In genomic region chr9:25042162-25043111, GRCm38 (mm10) we compare ENCODE assay signal across 21 mouse cellular contexts. TPM values are rescaled to one million over a fixed set of nuclear protein-coding genes. Genes with fewer than 3 reads are reported as not detected.
DNase-seq lines count a peak whose midpoint lies in the region; ATAC-seq and TF ChIP-seq lines count a peak whose summit lies in the region.
"Had no signal": no experiment of that assay in that cellular context is flagged by ENCODE, and none has a peak within 500 bp of the region (broad histone marks: within the 10 kb centered on the region; RNA-seq: fewer than 3 reads in every experiment).

No protein-coding gene starts in this region.

- H3K4me2 ChIP-seq in neural tube, embryonic 12.5 days (replicated peaks), result no peak overlapping the region
- H3K4me2 ChIP-seq in stomach, postnatal 0 days (replicated peaks; ENCODE audit: low read depth), result no peak overlapping the region
- H3K4me2 ChIP-seq: forebrain, embryonic 15.5 days; heart, embryonic 15.5 days; liver, embryonic 13.5 days; lung, embryonic 15.5 days; midbrain, embryonic 13.5 days had no signal

- H3K27me3 ChIP-seq in neural tube, embryonic 12.5 days (replicated peaks), result no peaks in the 10 kb centered on the region
- no peaks in the 10 kb centered on the region for H3K27me3 ChIP-seq in stomach, postnatal 0 days (ENCODE audit: control insufficient read depth, insufficient read depth, low read length)
- H3K27me3 ChIP-seq: forebrain, embryonic 15.5 days; heart, embryonic 15.5 days; liver, embryonic 13.5 days; lung, embryonic 15.5 days; midbrain, embryonic 13.5 days had no signal

- H3K9ac ChIP-seq in neural tube, embryonic 12.5 days, result no peak overlapping the region
- H3K9ac ChIP-seq in stomach, postnatal 0 days (ENCODE audit: low read length), result no peak overlapping the region
- H3K9ac ChIP-seq: forebrain, embryonic 15.5 days; heart, embryonic 15.5 days; liver, embryonic 13.5 days; lung, embryonic 15.5 days; midbrain, embryonic 13.5 days had no signal

- H3K4me1 ChIP-seq in neural tube, embryonic 12.5 days, result no peaks in the 10 kb centered on the region
- H3K4me1 ChIP-seq in stomach, postnatal 0 days (replicated peaks; ENCODE audit: control insufficient read depth, insufficient read depth), result no peaks in the 10 kb centered on the region
- H3K4me1 ChIP-seq: forebrain, embryonic 15.5 days; hindbrain, embryonic 10.5 days; liver, embryonic 13.5 days; lung, embryonic 15.5 days; midbrain, embryonic 13.5 days had no signal

- H3K27ac ChIP-seq in neural tube, embryonic 12.5 days, result no peak overlapping the region
- no peak overlapping the region for H3K27ac ChIP-seq in stomach, postnatal 0 days (replicated peaks)
- H3K27ac ChIP-seq: forebrain, embryonic 15.5 days; heart, embryonic 15.5 days; hindbrain, embryonic 10.5 days; liver, embryonic 13.5 days; lung, embryonic 15.5 days; midbrain, embryonic 13.5 days had no signal

- ATAC-seq in neural tube, embryonic 12.5 days (ENCODE audit: low FRiP score, low read depth), result peak; percentile 58
- no peak for ATAC-seq in stomach, postnatal 0 days (ENCODE audit: low FRiP score, low TSS enrichment)
- ATAC-seq: forebrain, embryonic 15.5 days had no signal

- TF ChIP-seq EP300 in stomach, postnatal 0 days (optimal IDR thresholded peaks at IDR 0.05), result no peak

- no peaks in the 10 kb centered on the region for H3K9me3 ChIP-seq in neural tube, embryonic 12.5 days
- H3K9me3 ChIP-seq in stomach, postnatal 0 days (ENCODE audit: control insufficient read depth, low read length), result no peaks in the 10 kb centered on the region
- H3K9me3 ChIP-seq: forebrain, embryonic 15.5 days; G1E; heart, embryonic 15.5 days; hindbrain, embryonic 10.5 days; liver, embryonic 13.5 days; lung, embryonic 15.5 days; midbrain, embryonic 13.5 days had no signal

- 61% methylated on average over 15 of the region's 15 CpGs for WGBS in neural tube, embryonic 12.5 days
- WGBS in stomach, postnatal 0 days, result 67% methylated on average over 15 of the region's 15 CpGs

- DNase-seq in adrenal gland, adult 2 months, result peak; percentile 45
- DNase-seq in adrenal gland, postnatal 10 days, result no peak
- no peak for DNase-seq in neural tube, embryonic 10.5 days (ENCODE audit: extremely low spot score, low spot score)
- DNase-seq in brain, embryonic 14.5 days (ENCODE audit: low read depth), result peak; percentile 36
- DNase-seq in thymus, postnatal 0 days (ENCODE audit: low spot score), result no peak
- no peak for DNase-seq in gastrocnemius, postnatal 14 days
- no peak for DNase-seq in stomach, postnatal 0 days (ENCODE audit: low spot score)
- DNase-seq: liver, embryonic 13.5 days had no signal

- H3K4me3 ChIP-seq in neural tube, embryonic 12.5 days, result no peak overlapping the region
- no peak overlapping the region for H3K4me3 ChIP-seq in stomach, postnatal 0 days (ENCODE audit: low read depth, low read length)
- H3K4me3 ChIP-seq: forebrain, embryonic 15.5 days; heart, embryonic 15.5 days; hindbrain, embryonic 10.5 days; liver, embryonic 13.5 days; lung, embryonic 15.5 days; midbrain, embryonic 13.5 days had no signal

- intact Hi-C loops in gastrocnemius, postnatal 14 days (cut with DNase I; ENCODE audit: low total_unique reads), result no loop called here

- no peak for TF ChIP-seq POLR2A in brain, embryonic 14.5 days (IDR thresholded peaks at IDR 0.05; ENCODE audit: borderline replicate concordance, extremely low read depth, insufficient read depth, insufficient read length, poor library complexity, severe bottlenecking)

- no peak for TF ChIP-seq CTCF in brain, embryonic 14.5 days (IDR thresholded peaks at IDR 0.05; ENCODE audit: borderline replicate concordance, extremely low read depth, insufficient read depth, insufficient read length)
- TF ChIP-seq CTCF in stomach, postnatal 0 days (IDR thresholded peaks at IDR 0.05; ENCODE audit: low read depth), result no peak

- H3K36me3 ChIP-seq in neural tube, embryonic 12.5 days, result no peaks in the 10 kb centered on the region
- H3K36me3 ChIP-seq in stomach, postnatal 0 days (ENCODE audit: control insufficient read depth, insufficient read depth, low read length), result no peaks in the 10 kb centered on the region
- H3K36me3 ChIP-seq: forebrain, embryonic 15.5 days; G1E; heart, embryonic 15.5 days; hindbrain, embryonic 10.5 days; liver, embryonic 13.5 days; lung, embryonic 15.5 days; midbrain, embryonic 13.5 days had no signal

RNA-seq across cellular contexts. Expression of gene Gm10181, which starts 46.8 kb away (rescaled TPM):
- total RNA-seq in adrenal gland, adult 2 months (2021), result not detected
- not detected in 2 replicates for polyA plus RNA-seq in adrenal gland, adult 2 months (2012; rRNA removed)
- not detected for total RNA-seq in adrenal gland, postnatal 10 days (2021)
- polyA plus RNA-seq in neural tube, embryonic 12.5 days (2016; fragmentation: Nextera tagmentation; extraction: Ambion mirVana), result not detected in 2 replicates
- polyA plus RNA-seq in brain, embryonic 14.5 days (2012; rRNA removed), result not detected in 2 replicates
- not detected in 2 replicates for polyA plus RNA-seq in thymus, postnatal 0 days (2015; fragmentation: Nextera tagmentation; extraction: Ambion mirVana)
- total RNA-seq in gastrocnemius, postnatal 14 days (2021), result not detected
- not detected in 2 replicates for polyA plus RNA-seq in stomach, postnatal 0 days (2015; fragmentation: Nextera tagmentation; extraction: Ambion mirVana)
- total RNA-seq: adrenal gland, postnatal 36 days; G1E; layer of hippocampus, adult 8-10 months; left cerebral cortex, adult 18-20 months had no signal
- polyA plus RNA-seq: forebrain, embryonic 15.5 days; G1E; gonadal fat pad, adult 2 months; heart, embryonic 15.5 days; hindbrain, embryonic 10.5 days; intestine, embryonic 14.5 days; limb, embryonic 11.5 days; liver, embryonic 13.5 days; lung, embryonic 15.5 days; midbrain, embryonic 13.5 days had no signal

Comparison
In these comparisons a context has a peak if more than half of its experiments do, and no peak if none do; other contexts are left out.
1. DNase-seq: peak in adrenal gland, adult 2 months (single experiment) and brain, embryonic 14.5 days (single experiment); none in adrenal gland, postnatal 10 days (single experiment), neural tube, embryonic 10.5 days (single experiment), thymus, postnatal 0 days (single experiment), gastrocnemius, postnatal 14 days (single experiment) and stomach, postnatal 0 days (single experiment).